Mouse (Mus musculus) megakaryocyte, adult 5-6 weeks (primary cell): ENCODE results near the gene Commd1. TPM values are rescaled to one million over a fixed set of nuclear protein-coding genes. Genes with fewer than 3 reads are reported as not detected.
A peak's percentile ranks its signal among the peaks of the same experiment; 100 is the strongest.

Experiments
- ATAC-seq: 2 replicates; pipeline ENCODE4 v1.8.0; 2016; ENCODE audit warnings: mild to moderate bottlenecking, inconsistent platforms; ENCODE audit not compliant: poor library complexity, severe bottlenecking
- total RNA-seq, 2 experiments: library from RNA; stranded (forward) in 1 of 2; stranded (reverse) in 1 of 2; fragments of 153-499, 151-499 nt in 1 of 2; fragments of 221-1000, 200-1000 nt in 1 of 2; gene quantifications; 2 replicates each; pipeline versions ENCODE4 v1.2.3 to v1.2.4; 2015 to 2017

Gene Commd1
- total RNA-seq, 2 experiments from 2014 or later = 98.5 to 138 TPM

GRCm38 (mm10) chr11:22892466-22892865, 89.7 kb downstream of the Commd1 start:
- no peak for ATAC-seq

- ATAC-seq = peak; percentile 95
Measured at GRCm38 (mm10) chr11:22891876-22892275, 90.3 kb downstream of the Commd1 start.

- ATAC-seq = peak; percentile 63
Measured at GRCm38 (mm10) chr11:22891242-22891641, 90.9 kb downstream of the Commd1 start.

GRCm38 (mm10) chr11:22889224-22889623, 93.0 kb downstream of the Commd1 start:
- no peak for ATAC-seq

- no peak for ATAC-seq
Measured at GRCm38 (mm10) chr11:22886991-22887390, 95.2 kb downstream of the Commd1 start.

- no peak for ATAC-seq
Measured at GRCm38 (mm10) chr11:22885350-22885749, 96.8 kb downstream of the Commd1 start.

- no peak for ATAC-seq
Measured at GRCm38 (mm10) chr11:22883676-22884075, 98.5 kb downstream of the Commd1 start.

- no peak for ATAC-seq
Measured at GRCm38 (mm10) chr11:22882926-22883325, 99.3 kb downstream of the Commd1 start.

GRCm38 (mm10) chr11:22880383-22881172, 101.6 kb downstream of the Commd1 start:
- no peak for ATAC-seq

GRCm38 (mm10) chr11:22879645-22880044, 102.5 kb downstream of the Commd1 start:
- no peak for ATAC-seq

GRCm38 (mm10) chr11:22876680-22877330, 105.4 kb downstream of the Commd1 start:
- ATAC-seq = no peak

GRCm38 (mm10) chr11:22875279-22875678, 106.9 kb downstream of the Commd1 start:
- ATAC-seq = no peak

- no peak for ATAC-seq
Measured at GRCm38 (mm10) chr11:22874747-22875146, 107.4 kb downstream of the Commd1 start.

GRCm38 (mm10) chr11:22873383-22873782, 108.8 kb downstream of the Commd1 start:
- ATAC-seq = no peak

- ATAC-seq = peak; percentile 36
Measured at GRCm38 (mm10) chr11:22872307-22872680, 109.9 kb downstream of the Commd1 start.

- ATAC-seq = peak; percentile 75
Measured at GRCm38 (mm10) chr11:22871628-22872306, 110.4 kb downstream of the Commd1 start.

GRCm38 (mm10) chr11:22868582-22868981, 113.6 kb downstream of the Commd1 start:
- no peak for ATAC-seq

- ATAC-seq = no peak
Measured at GRCm38 (mm10) chr11:22867691-22868090, 114.5 kb downstream of the Commd1 start.

GRCm38 (mm10) chr11:22865635-22866246, 116.4 kb downstream of the Commd1 start:
- no peak for ATAC-seq

GRCm38 (mm10) chr11:22864305-22865060, 117.7 kb downstream of the Commd1 start:
- ATAC-seq = peak; percentile 61

GRCm38 (mm10) chr11:22863581-22863980, 118.6 kb downstream of the Commd1 start:
- no peak for ATAC-seq
